Mouse (Mus musculus) small intestine, adult 2 months (tissue): ENCODE measurements at regions not wholly inside any gene's neighbourhood (a gene's known extent, or its start where the extent isn't known, plus 50 kb on each side); places are given as distances from the start of the nearest gene placed in this dataset.

ENCODE experiments used
- H3K27ac ChIP-seq: fragments of 200-500 bp; 2 replicates; pipeline ENCODE4 v1.5.1; 2012; ENCODE audit warnings: low read depth, low read length, control low read depth, inconsistent platforms; ENCODE audit not compliant: insufficient read depth
- H3K27me3 ChIP-seq: fragments of 200-500 bp; 2 replicates; pipeline ENCODE4 v1.6.1; 2012; ENCODE audit warnings: mild to moderate bottlenecking, moderate library complexity, low read length, inconsistent platforms; ENCODE audit not compliant: control insufficient read depth, insufficient read depth
- H3K36me3 ChIP-seq: fragments of 200-500 bp; 2 replicates; pipeline ENCODE4 v1.6.1; 2012; ENCODE audit warnings: mild to moderate bottlenecking, low read length, control low read depth, inconsistent platforms; ENCODE audit not compliant: control insufficient read depth, insufficient read depth
- H3K4me1 ChIP-seq: fragments of 200-500 bp; 2 replicates; pipeline ENCODE4 v1.6.1; 2012; ENCODE audit warnings: low read length, inconsistent platforms, mixed read lengths; ENCODE audit not compliant: control insufficient read depth, insufficient read depth, insufficient read length
- H3K4me3 ChIP-seq: fragments of 200-500 bp; 2 replicates; pipeline ENCODE4 v1.5.1; 2012; ENCODE audit warnings: low read depth, mild to moderate bottlenecking, control low read depth, inconsistent platforms, low read length, moderate library complexity
- CTCF ChIP-seq: fragments of 200-500 bp; IDR thresholded peaks from 2 replicates; pipeline ENCODE4 v1.5.1; 2012; ENCODE audit warnings: low read depth, mild to moderate bottlenecking, control low read depth, inconsistent platforms, low read length, moderate library complexity, mixed read lengths; ENCODE audit not compliant: insufficient replicate concordance, insufficient read length; ENCODE audit errors: extremely low read depth
- POLR2A ChIP-seq: fragments of 200-500 bp; IDR thresholded peaks from 2 replicates; pipeline ENCODE4 v1.6.1; 2012; ENCODE audit warnings: low read depth, mild to moderate bottlenecking, control low read depth, inconsistent platforms, low read length, moderate library complexity
- WGBS: fragments of 180-500 bp; shearing (Covaris S2); methylation state at CpG from one replicate; pipeline ENCODE4 v1.1.7; 2018; 5-methylcytosine and 5-hydroxymethylcytosine counted together

- Histone ChIP-seq H3K27me3 (0 out of 2 replicates have a peak, but pooled peaks cover 2% of the 10 kb centered on the region), H3K4me1 (no peaks in the 10 kb centered on the region), H3K36me3 (no peaks in the 10 kb centered on the region), H3K4me3 (no peak overlapping the region), H3K27ac (no peak overlapping the region)
- WGBS, result 66% methylated on average over 7 of the region's 7 CpGs
- TF ChIP-seq POLR2A (no peak), CTCF (peak; percentile 48; the same call in 1 of the 2 replicates)
Measured at GRCm38 (mm10) chr8:11957046-11957783, 116.9 kb downstream of the Tex29 start.

GRCm38 (mm10) chr8:11958176-11958575, 117.9 kb downstream of the Tex29 start:
- Histone ChIP-seq H3K36me3 (no peaks in the 10 kb centered on the region), H3K4me3 (no peak overlapping the region), H3K27me3 (0 out of 2 replicates have a peak, but pooled peaks cover 2% of the 10 kb centered on the region), H3K27ac (no peak overlapping the region), H3K4me1 (no peaks in the 10 kb centered on the region)
- TF ChIP-seq POLR2A, result no peak
- no peak for TF ChIP-seq CTCF
- WGBS, result 54% methylated on average over 5 of the region's 5 CpGs

- H3K4me1 ChIP-seq, result no peaks in the 10 kb centered on the region
- no peaks in the 10 kb centered on the region for H3K36me3 ChIP-seq
- 71% methylated on average over 4 of the region's 4 CpGs for WGBS
- H3K4me3 ChIP-seq, result no peak overlapping the region
- TF ChIP-seq POLR2A (no peak), CTCF (no peak)
- H3K27me3 ChIP-seq, result 0 out of 2 replicates have a peak, but pooled peaks cover 2% of the 10 kb centered on the region
- no peak overlapping the region for H3K27ac ChIP-seq
Measured at GRCm38 (mm10) chr8:11959466-11959865, 119.2 kb downstream of the Tex29 start.

- TF ChIP-seq CTCF, result no peak
- TF ChIP-seq POLR2A, result no peak
- H3K27me3 ChIP-seq, result no peaks in the 10 kb centered on the region
- H3K36me3 ChIP-seq, result no peaks in the 10 kb centered on the region
- H3K4me3 ChIP-seq, result no peak overlapping the region
- H3K27ac ChIP-seq, result no peak overlapping the region
- no peaks in the 10 kb centered on the region for H3K4me1 ChIP-seq
- WGBS, result 58% methylated on average over 1 of the region's 1 CpGs
Measured at GRCm38 (mm10) chr8:11963575-11963974, 123.3 kb downstream of the Tex29 start.

GRCm38 (mm10) chr8:11967670-11968069, 127.4 kb downstream of the Tex29 start:
- TF ChIP-seq CTCF, result no peak
- no peak for TF ChIP-seq POLR2A
- Histone ChIP-seq H3K36me3 (no peaks in the 10 kb centered on the region), H3K4me1 (no peaks in the 10 kb centered on the region), H3K4me3 (no peak overlapping the region), H3K27me3 (no peaks in the 10 kb centered on the region), H3K27ac (no peak overlapping the region)
- 79% methylated on average over 7 of the region's 7 CpGs for WGBS

- Histone ChIP-seq H3K27ac (no peak overlapping the region), H3K4me3 (no peak overlapping the region), H3K36me3 (no peaks in the 10 kb centered on the region), H3K27me3 (no peaks in the 10 kb centered on the region), H3K4me1 (no peaks in the 10 kb centered on the region)
- no peak for TF ChIP-seq CTCF
- TF ChIP-seq POLR2A, result no peak
- 86% methylated on average over 9 of the region's 9 CpGs for WGBS
Measured at GRCm38 (mm10) chr8:11970515-11970914, 130.2 kb downstream of the Tex29 start.

- no peak overlapping the region for H3K4me3 ChIP-seq
- H3K27ac ChIP-seq, result no peak overlapping the region
- H3K36me3 ChIP-seq, result no peaks in the 10 kb centered on the region
- TF ChIP-seq CTCF, result no peak
- TF ChIP-seq POLR2A, result no peak
- no peaks in the 10 kb centered on the region for H3K27me3 ChIP-seq
- no peaks in the 10 kb centered on the region for H3K4me1 ChIP-seq
- 58% methylated on average over 10 of the region's 10 CpGs for whole genome bisulfite sequencing
Measured at GRCm38 (mm10) chr8:11973436-11973835, 133.2 kb downstream of the Tex29 start.
